ENCODE assay signal across 19 mouse cellular contexts in the genomic region with DNA sequence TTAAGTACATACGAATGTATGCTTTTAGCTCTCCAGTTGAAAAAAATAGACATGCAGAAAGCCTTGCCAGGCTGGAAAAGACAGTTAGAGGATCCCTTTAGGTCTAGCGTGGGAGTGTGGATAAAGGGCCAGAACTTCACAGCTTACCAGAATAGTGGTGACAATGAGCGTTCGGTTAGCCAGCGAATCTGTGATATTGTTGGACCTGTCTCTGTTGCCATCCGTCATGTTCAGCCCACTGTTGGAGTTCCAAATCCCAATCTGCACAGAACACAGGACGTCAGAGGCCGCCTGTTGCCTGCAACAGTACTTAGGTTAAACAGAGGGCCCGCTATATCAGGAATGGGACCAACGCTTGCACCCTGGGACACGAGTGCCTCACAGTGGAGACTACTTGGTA.
DNase-seq lines count a peak whose midpoint lies in the region; ATAC-seq lines count a peak whose summit lies in the region.
"Had no signal": no experiment of that assay in that cellular context is flagged by ENCODE, and none has a peak within 500 bp of the region (broad histone marks: within the 10 kb centered on the region; RNA-seq: fewer than 3 reads in every experiment).

No protein-coding gene starts in this region.

- 87% methylated on average over 11 of the region's 11 CpGs for WGBS in liver, embryonic 11.5 days

- H3K4me2 ChIP-seq in liver, embryonic 11.5 days, result no peak overlapping the region
- H3K4me2 ChIP-seq: heart, embryonic 13.5 days; midbrain, embryonic 13.5 days had no signal

- DNase-seq in left cerebral cortex, adult 11 months (ENCODE audit: low spot score), result peak; percentile 21
- DNase-seq in left cerebral cortex, postnatal 4 days, result no peak
- DNase-seq in left cerebral cortex, adult 18-20 months (ENCODE audit: low spot score in 2 of 2), result peak; percentile 22 to 43
- peak; percentile 47 to 73 for DNase-seq in right cerebral cortex, postnatal 10 days (ENCODE audit: low spot score in 2 of 2)
- no peak for DNase-seq in liver, embryonic 11.5 days (ENCODE audit: low spot score)
- DNase-seq in cerebellum, adult 18-20 months, result no peak
- no peak for DNase-seq in testis, postnatal 10 days (ENCODE audit: low spot score)
- DNase-seq: B cell, adult 2 months; cerebellum, postnatal 10 days; heart, postnatal 4 days; kidney, adult 18-20 months; kidney, postnatal 25 days; liver; lung, adult 2 months; lung, postnatal 36 days had no signal

- no peaks in the 10 kb centered on the region for H3K27me3 ChIP-seq in liver, embryonic 11.5 days (replicated peaks; ENCODE audit: control insufficient read depth, insufficient read depth, low read length)
- H3K27me3 ChIP-seq: heart, embryonic 13.5 days; midbrain, embryonic 13.5 days had no signal

- H3K36me3 ChIP-seq in liver, embryonic 11.5 days (ENCODE audit: control insufficient read depth, insufficient read depth, low read length), result no peaks in the 10 kb centered on the region
- H3K36me3 ChIP-seq: heart, embryonic 13.5 days; midbrain, embryonic 13.5 days had no signal

- ATAC-seq in liver, embryonic 11.5 days (replicated peaks; ENCODE audit: low FRiP score), result no peak
- ATAC-seq: hindbrain, postnatal 0 days; midbrain, embryonic 13.5 days had no signal

- intact Hi-C loops in left cerebral cortex, postnatal 4 days (cut with DNase I), result no loop called here

- no peaks in the 10 kb centered on the region for H3K4me1 ChIP-seq in liver, embryonic 11.5 days (replicated peaks; ENCODE audit: control insufficient read depth, insufficient read depth, low read length)
- H3K4me1 ChIP-seq: midbrain, embryonic 13.5 days had no signal

- H3K9me3 ChIP-seq in liver, embryonic 11.5 days (ENCODE audit: control insufficient read depth, low read length), result no peaks in the 10 kb centered on the region
- H3K9me3 ChIP-seq: heart, embryonic 13.5 days; midbrain, embryonic 13.5 days had no signal

- H3K4me3 ChIP-seq in liver, embryonic 11.5 days (ENCODE audit: low read depth, low read length), result no peak overlapping the region
- H3K4me3 ChIP-seq: heart, embryonic 13.5 days; left cerebral cortex, adult 2 months; midbrain, embryonic 13.5 days had no signal

- no peak overlapping the region for H3K27ac ChIP-seq in liver, embryonic 11.5 days (ENCODE audit: low read depth, low read length)
- H3K27ac ChIP-seq: heart, embryonic 13.5 days; hindbrain, postnatal 0 days; left cerebral cortex, adult 2 months; midbrain, embryonic 13.5 days had no signal

- H3K9ac ChIP-seq in liver, embryonic 11.5 days (ENCODE audit: low read depth, low read length), result no peak overlapping the region
- H3K9ac ChIP-seq: heart, embryonic 13.5 days; midbrain, embryonic 13.5 days had no signal

Comparison
In these comparisons a context has a peak if more than half of its experiments do, and no peak if none do; other contexts are left out.
1. DNase-seq: peak in left cerebral cortex, adult 11 months (single experiment), left cerebral cortex, adult 18-20 months (2 of 2) and right cerebral cortex, postnatal 10 days (2 of 2); none in left cerebral cortex, postnatal 4 days (single experiment), liver, embryonic 11.5 days (single experiment), cerebellum, adult 18-20 months (0 of 2) and testis, postnatal 10 days (single experiment).